9 mouse cellular contexts compared by ENCODE assay signal in genomic region chr13:105054941-105055309, GRCm38 (mm10). TPM values are rescaled to one million over a fixed set of nuclear protein-coding genes. Genes with fewer than 3 reads are reported as not detected.
DNase-seq lines count a peak whose midpoint lies in the region; ATAC-seq and TF ChIP-seq lines count a peak whose summit lies in the region.
"Had no signal": no experiment of that assay in that cellular context is flagged by ENCODE, and none has a peak within 500 bp of the region (broad histone marks: within the 10 kb centered on the region; RNA-seq: fewer than 3 reads in every experiment).

No protein-coding gene starts in this region.

- H3K4me2 ChIP-seq in kidney, postnatal 0 days (ENCODE audit: low read length), result peak overlapping the region; percentile 88
- peak overlapping the region; percentile 89 for H3K4me2 ChIP-seq in embryonic facial prominence, embryonic 15.5 days (replicated peaks)
- peak overlapping the region; percentile 91 for H3K4me2 ChIP-seq in intestine, postnatal 0 days (replicated peaks; ENCODE audit: low read depth)
- peak overlapping the region; percentile 88 for H3K4me2 ChIP-seq in neural tube, embryonic 12.5 days (replicated peaks)

- H3K36me3 ChIP-seq in kidney, postnatal 0 days (ENCODE audit: insufficient read depth, low read length), result no peaks in the 10 kb centered on the region
- H3K36me3 ChIP-seq in embryonic facial prominence, embryonic 15.5 days, result no peaks in the 10 kb centered on the region
- H3K36me3 ChIP-seq in intestine, postnatal 0 days (ENCODE audit: control insufficient read depth, insufficient read depth), result no peaks in the 10 kb centered on the region
- no peaks in the 10 kb centered on the region for H3K36me3 ChIP-seq in neural tube, embryonic 12.5 days

- DNase-seq in kidney, postnatal 0 days (ENCODE audit: low spot score), result no peak
- DNase-seq in kidney, postnatal 36 days, result no peak
- DNase-seq in B cell, adult 2 months, result no peak
- no peak for DNase-seq in right cerebral cortex, postnatal 36 days (ENCODE audit: low spot score in 2 of 2)
- DNase-seq in thymus, adult 18-20 months, result no peak

- 0 out of 2 replicates have a peak, but pooled peaks cover 7% of the 10 kb centered on the region for H3K4me1 ChIP-seq in kidney, postnatal 0 days (replicated peaks; ENCODE audit: insufficient read depth, low read length)
- peaks cover 8% of the 10 kb centered on the region; the same call in 1 of the 2 replicates for H3K4me1 ChIP-seq in embryonic facial prominence, embryonic 15.5 days
- H3K4me1 ChIP-seq in intestine, postnatal 0 days (replicated peaks; ENCODE audit: control insufficient read depth, insufficient read depth, low read length), result no peaks in the 10 kb centered on the region
- peaks cover 12% of the 10 kb centered on the region; the same call in 1 of the 2 replicates for H3K4me1 ChIP-seq in neural tube, embryonic 12.5 days

- no peak overlapping the region for H3K27ac ChIP-seq in kidney, postnatal 0 days
- H3K27ac ChIP-seq in embryonic facial prominence, embryonic 15.5 days (replicated peaks), result peak overlapping the region; percentile 68
- H3K27ac ChIP-seq in intestine, postnatal 0 days (ENCODE audit: low read depth, low read length), result no peak overlapping the region
- H3K27ac ChIP-seq in neural tube, embryonic 12.5 days, result no peak overlapping the region

- WGBS in kidney, postnatal 0 days, result under 1% methylated on average over 8 of the region's 8 CpGs
- WGBS in embryonic facial prominence, embryonic 15.5 days, result 3% methylated on average over 8 of the region's 8 CpGs
- WGBS in intestine, postnatal 0 days, result 3% methylated on average over 8 of the region's 8 CpGs
- under 1% methylated on average over 8 of the region's 8 CpGs for WGBS in neural tube, embryonic 12.5 days

- TF ChIP-seq CTCF in kidney, postnatal 0 days (IDR thresholded peaks at IDR 0.05; ENCODE audit: low read depth), result no peak
- TF ChIP-seq CTCF in intestine, postnatal 0 days (IDR thresholded peaks at IDR 0.05; ENCODE audit: low read depth), result no peak

- no peak for ATAC-seq in kidney, postnatal 0 days (replicated peaks; ENCODE audit: low FRiP score, low read depth)
- ATAC-seq in embryonic facial prominence, embryonic 15.5 days (ENCODE audit: insufficient number of reproducible peaks, low FRiP score, low TSS enrichment, low read depth), result no peak
- no peak for ATAC-seq in intestine, postnatal 0 days
- ATAC-seq in neural tube, embryonic 12.5 days (ENCODE audit: low FRiP score, low read depth), result peak; percentile 45

- H3K9me3 ChIP-seq in kidney, postnatal 0 days (replicated peaks; ENCODE audit: low read length), result no peaks in the 10 kb centered on the region
- no peaks in the 10 kb centered on the region for H3K9me3 ChIP-seq in embryonic facial prominence, embryonic 15.5 days (replicated peaks)
- H3K9me3 ChIP-seq in intestine, postnatal 0 days (ENCODE audit: control insufficient read depth), result no peaks in the 10 kb centered on the region
- H3K9me3 ChIP-seq in neural tube, embryonic 12.5 days, result no peaks in the 10 kb centered on the region

- peak overlapping the region; percentile 51 for H3K4me3 ChIP-seq in kidney, postnatal 0 days (replicated peaks; ENCODE audit: low read depth, low read length)
- peak overlapping the region; percentile 60 for H3K4me3 ChIP-seq in embryonic facial prominence, embryonic 15.5 days (replicated peaks)
- peak overlapping the region; percentile 60 for H3K4me3 ChIP-seq in intestine, postnatal 0 days (ENCODE audit: low read depth, low read length)
- H3K4me3 ChIP-seq in neural tube, embryonic 12.5 days, result peak overlapping the region; percentile 55; the same call in 1 of the 2 replicates

- 0 out of 2 replicates have a peak, but pooled peaks cover 4% of the 10 kb centered on the region for H3K27me3 ChIP-seq in kidney, postnatal 0 days (ENCODE audit: insufficient read depth, low read length)
- H3K27me3 ChIP-seq in embryonic facial prominence, embryonic 15.5 days, result peaks cover 4% of the 10 kb centered on the region; the same call in 1 of the 2 replicates
- H3K27me3 ChIP-seq in intestine, postnatal 0 days (replicated peaks; ENCODE audit: control insufficient read depth, insufficient read depth, low read length), result peaks cover 18% of the 10 kb centered on the region
- H3K27me3 ChIP-seq in neural tube, embryonic 12.5 days (replicated peaks), result peaks cover 3% of the 10 kb centered on the region; the same call in 1 of the 2 replicates

- no peak overlapping the region for H3K9ac ChIP-seq in kidney, postnatal 0 days (ENCODE audit: low read depth, low read length)
- H3K9ac ChIP-seq in embryonic facial prominence, embryonic 15.5 days, result peak overlapping the region; percentile 50; the same call in 1 of the 2 replicates
- H3K9ac ChIP-seq in intestine, postnatal 0 days (ENCODE audit: low read depth, low read length), result no peak overlapping the region
- peak overlapping the region; percentile 77; the same call in 1 of the 2 replicates for H3K9ac ChIP-seq in neural tube, embryonic 12.5 days

RNA-seq across cellular contexts. Expression of gene Rgs7bp, which starts 0.2 kb away (rescaled TPM):
- polyA plus RNA-seq in kidney, postnatal 0 days (2015; fragmentation: Nextera tagmentation; extraction: Ambion mirVana), result 1.4 TPM in 2 replicates
- 3.9 and 4.3 TPM in 2 replicates for polyA plus RNA-seq in embryonic facial prominence, embryonic 15.5 days (2015; fragmentation: Nextera tagmentation; extraction: Ambion mirVana)
- 1.9 and 2.4 TPM in 2 replicates for polyA plus RNA-seq in intestine, postnatal 0 days (2015; fragmentation: Nextera tagmentation; extraction: Ambion mirVana)
- 5.1 and 6.0 TPM in 2 replicates for polyA plus RNA-seq in neural tube, embryonic 12.5 days (2016; fragmentation: Nextera tagmentation; extraction: Ambion mirVana)

RNA-seq across cellular contexts. Expression of gene 4933425L06Rik, which starts 27.0 kb away (rescaled TPM):
- polyA plus RNA-seq in kidney, postnatal 0 days (2015; fragmentation: Nextera tagmentation; extraction: Ambion mirVana), result not detected in 2 replicates
- not detected in 2 replicates for polyA plus RNA-seq in embryonic facial prominence, embryonic 15.5 days (2015; fragmentation: Nextera tagmentation; extraction: Ambion mirVana)
- not detected in 2 replicates for polyA plus RNA-seq in intestine, postnatal 0 days (2015; fragmentation: Nextera tagmentation; extraction: Ambion mirVana)
- not detected in 2 replicates for polyA plus RNA-seq in neural tube, embryonic 12.5 days (2016; fragmentation: Nextera tagmentation; extraction: Ambion mirVana)
- polyA plus RNA-seq: urinary bladder, adult 2 months had no signal

Comparison
In these comparisons a context has a peak if more than half of its experiments do, and no peak if none do; other contexts are left out.
1. H3K9ac ChIP-seq: peak in embryonic facial prominence, embryonic 15.5 days (single experiment) and neural tube, embryonic 12.5 days (single experiment); none in kidney, postnatal 0 days (single experiment) and intestine, postnatal 0 days (single experiment).
2. Peak in every context shown above with its lines, with median percentiles within 50 percentile points of each other: H3K4me2 ChIP-seq and H3K4me3 ChIP-seq.